Mouse (Mus musculus) testis, adult 2 months (tissue): ENCODE data around the gene Mycbp2.

Source experiments
- CTCF ChIP-seq: fragments of 200-500 bp; IDR thresholded peaks from 2 replicates; pipeline ENCODE4 v1.5.1; 2012; ENCODE audit warnings: low read depth, mild to moderate bottlenecking, inconsistent platforms, low read length, moderate library complexity; ENCODE audit not compliant: control insufficient read depth, insufficient read depth, insufficient replicate concordance
- POLR2A ChIP-seq: fragments of 200-500 bp; IDR thresholded peaks from 2 replicates; pipeline ENCODE4 v1.6.1; 2012; ENCODE audit warnings: low read depth, mild to moderate bottlenecking, inconsistent platforms, low read length, moderate library complexity; ENCODE audit not compliant: control insufficient read depth

GRCm38 (mm10) chr14:103069465-103069863, 277.1 kb downstream of the Mycbp2 start:
- TF ChIP-seq POLR2A, result no peak
- no peak for TF ChIP-seq CTCF
